ENCODE assay signal across 9 mouse cellular contexts in genomic region chr3:62192466-62192865, GRCm38 (mm10).
DNase-seq lines count a peak whose midpoint lies in the region; ATAC-seq and TF ChIP-seq lines count a peak whose summit lies in the region.
"Had no signal": no experiment of that assay in that cellular context is flagged by ENCODE, and none has a peak within 500 bp of the region (broad histone marks: within the 10 kb centered on the region; RNA-seq: fewer than 3 reads in every experiment).

No protein-coding gene starts in this region.

- H3K27me3 ChIP-seq in forebrain, embryonic 13.5 days, result no peaks in the 10 kb centered on the region
- H3K27me3 ChIP-seq in forebrain, embryonic 11.5 days (ENCODE audit: control insufficient read depth, insufficient read depth, low read length), result no peaks in the 10 kb centered on the region
- H3K27me3 ChIP-seq in midbrain, embryonic 14.5 days (ENCODE audit: control insufficient read depth, insufficient read depth, low read length), result no peaks in the 10 kb centered on the region
- H3K27me3 ChIP-seq: heart, embryonic 12.5 days had no signal

- no peak for TF ChIP-seq POLR2A in brain, embryonic 14.5 days (IDR thresholded peaks at IDR 0.05; ENCODE audit: borderline replicate concordance, extremely low read depth, insufficient read depth, insufficient read length, poor library complexity, severe bottlenecking)

- H3K27ac ChIP-seq in forebrain, embryonic 13.5 days, result no peak overlapping the region
- H3K27ac ChIP-seq in forebrain, embryonic 11.5 days (ENCODE audit: low read depth, low read length), result no peak overlapping the region
- H3K27ac ChIP-seq in midbrain, embryonic 14.5 days (replicated peaks; ENCODE audit: low read depth, low read length), result no peak overlapping the region

- no peak overlapping the region for H3K4me3 ChIP-seq in forebrain, embryonic 13.5 days
- H3K4me3 ChIP-seq in forebrain, embryonic 11.5 days (ENCODE audit: low read depth, low read length), result no peak overlapping the region
- H3K4me3 ChIP-seq in midbrain, embryonic 14.5 days (replicated peaks; ENCODE audit: low read depth, low read length), result no peak overlapping the region
- H3K4me3 ChIP-seq: heart, embryonic 12.5 days had no signal

- peak; percentile 72 for ATAC-seq in forebrain, embryonic 13.5 days
- ATAC-seq in forebrain, embryonic 11.5 days (replicated peaks; ENCODE audit: low FRiP score), result no peak
- ATAC-seq in midbrain, embryonic 14.5 days (ENCODE audit: low FRiP score, low TSS enrichment), result peak; percentile 70; the same call in 1 of the 2 replicates

- no peak for TF ChIP-seq CTCF in brain, embryonic 14.5 days (IDR thresholded peaks at IDR 0.05; ENCODE audit: borderline replicate concordance, extremely low read depth, insufficient read depth, insufficient read length)

- 26% methylated on average over 1 of the region's 1 CpGs for WGBS in forebrain, embryonic 13.5 days
- 34% methylated on average over 1 of the region's 1 CpGs for WGBS in forebrain, embryonic 11.5 days
- WGBS in midbrain, embryonic 14.5 days, result 44% methylated on average over 1 of the region's 1 CpGs

- H3K36me3 ChIP-seq in forebrain, embryonic 13.5 days (ENCODE audit: poor library complexity, severe bottlenecking), result no peaks in the 10 kb centered on the region
- no peaks in the 10 kb centered on the region for H3K36me3 ChIP-seq in forebrain, embryonic 11.5 days (ENCODE audit: control insufficient read depth, insufficient read depth, low read length)
- H3K36me3 ChIP-seq in midbrain, embryonic 14.5 days (ENCODE audit: control insufficient read depth, insufficient read depth, low read length), result no peaks in the 10 kb centered on the region
- H3K36me3 ChIP-seq: heart, embryonic 12.5 days had no signal

- intact Hi-C loops in left cerebral cortex, postnatal 25 days (cut with DNase I), result loop anchor here (2.0 to 5.0 kb wide), 2 partner anchors 830 to 950 kb away; partner anchors contain the start of gene Rap2b
- intact Hi-C loops in left cerebral cortex, postnatal 4 days (cut with DNase I), result loop anchor here (10.0 kb wide), 1 partner anchor 948 kb away; no protein-coding TSS in a partner anchor

- no peak overlapping the region for H3K4me2 ChIP-seq in forebrain, embryonic 13.5 days
- H3K4me2 ChIP-seq in forebrain, embryonic 11.5 days (ENCODE audit: low read depth, low read length, severe bottlenecking), result no peak overlapping the region
- H3K4me2 ChIP-seq in midbrain, embryonic 14.5 days (ENCODE audit: low read length), result no peak overlapping the region
- H3K4me2 ChIP-seq: heart, embryonic 12.5 days had no signal

- DNase-seq in forebrain, embryonic 11.5 days (ENCODE audit: low spot score), result no peak
- peak; percentile 29 to 74 for DNase-seq in left cerebral cortex, postnatal 25 days (ENCODE audit: low spot score in 2 of 2)
- no peak for DNase-seq in left cerebral cortex, postnatal 4 days
- peak; percentile 81 for DNase-seq in brain, embryonic 14.5 days (ENCODE audit: low read depth)
- peak; percentile 84 for DNase-seq in midbrain, embryonic 14.5 days
- DNase-seq in adrenal gland, postnatal 10 days, result no peak
- DNase-seq in gastrocnemius, postnatal 4 days (ENCODE audit: low spot score in 2 of 2), result no peak

- H3K4me1 ChIP-seq in forebrain, embryonic 13.5 days, result no peaks in the 10 kb centered on the region
- no peaks in the 10 kb centered on the region for H3K4me1 ChIP-seq in forebrain, embryonic 11.5 days (replicated peaks; ENCODE audit: control insufficient read depth, insufficient read depth, low read length)
- H3K4me1 ChIP-seq in midbrain, embryonic 14.5 days (ENCODE audit: control insufficient read depth, insufficient read depth, low read length), result no peaks in the 10 kb centered on the region
- H3K4me1 ChIP-seq: heart, embryonic 12.5 days had no signal

- no peak overlapping the region for H3K9ac ChIP-seq in forebrain, embryonic 13.5 days
- H3K9ac ChIP-seq in forebrain, embryonic 11.5 days (ENCODE audit: low read length), result no peak overlapping the region
- H3K9ac ChIP-seq in midbrain, embryonic 14.5 days (replicated peaks; ENCODE audit: low read length), result no peak overlapping the region
- H3K9ac ChIP-seq: heart, embryonic 12.5 days had no signal

- H3K9me3 ChIP-seq in forebrain, embryonic 13.5 days (replicated peaks), result no peaks in the 10 kb centered on the region
- no peaks in the 10 kb centered on the region for H3K9me3 ChIP-seq in forebrain, embryonic 11.5 days (ENCODE audit: control insufficient read depth, low read length)
- H3K9me3 ChIP-seq in midbrain, embryonic 14.5 days (ENCODE audit: control insufficient read depth, low read length), result no peaks in the 10 kb centered on the region
- H3K9me3 ChIP-seq: heart, embryonic 12.5 days had no signal

Comparison
In these comparisons a context has a peak if more than half of its experiments do, and no peak if none do; other contexts are left out.
1. DNase-seq: peak in left cerebral cortex, postnatal 25 days (2 of 2), brain, embryonic 14.5 days (single experiment) and midbrain, embryonic 14.5 days (single experiment); none in forebrain, embryonic 11.5 days (single experiment), left cerebral cortex, postnatal 4 days (single experiment), adrenal gland, postnatal 10 days (single experiment) and gastrocnemius, postnatal 4 days (0 of 2).